Mouse (Mus musculus) forebrain, embryonic 14.5 days (tissue): Measurements from ENCODE around the gene Perp. TPM values are rescaled to one million over a fixed set of nuclear protein-coding genes. Genes with fewer than 3 reads are reported as not detected.
A peak's percentile ranks its signal among the peaks of the same experiment; 100 is the strongest.

ENCODE experiments used
- ATAC-seq: fragments of 200-750 bp; cut with Nextera tagmentation; 2 replicates; pipeline ENCODE4 v1.8.0; 2017; ENCODE audit warnings: mild to moderate bottlenecking, moderate library complexity
- DNase-seq: peaks from one replicate; pipeline ENCODE4 v3.0.0-alpha.2; 2015; ENCODE audit warnings: low spot score
- H3K27ac ChIP-seq: fragments of 300-500 bp; sonication (generic); 2 replicates; pipeline ENCODE4 v1.5.1; 2014; ENCODE audit warnings: low read depth, mild to moderate bottlenecking, control low read depth, low read length, moderate library complexity
- H3K27me3 ChIP-seq: fragments of 300-500 bp; sonication (generic); replicated peaks from 2 replicates; pipeline ENCODE4 v1.6.1; 2014; ENCODE audit warnings: low read length, control low read depth, mixed read lengths; ENCODE audit not compliant: control insufficient read depth, insufficient read depth
- H3K36me3 ChIP-seq: fragments of 300-500 bp; sonication (generic); 2 replicates; pipeline ENCODE4 v1.6.1; 2014; ENCODE audit warnings: low read length, control low read depth; ENCODE audit not compliant: control insufficient read depth, insufficient read depth
- H3K4me1 ChIP-seq: fragments of 300-500 bp; sonication (generic); 2 replicates; pipeline ENCODE4 v1.6.1; 2014; ENCODE audit warnings: antibody characterized with exemption, low read length, control low read depth; ENCODE audit not compliant: control insufficient read depth, insufficient read depth
- H3K4me2 ChIP-seq: fragments of 300-500 bp; sonication (generic); 2 replicates; pipeline ENCODE4 v1.6.1; 2014; ENCODE audit warnings: mild to moderate bottlenecking, control low read depth, low read length
- H3K4me3 ChIP-seq: fragments of 300-500 bp; sonication (generic); 2 replicates; pipeline ENCODE4 v1.5.1; 2014; ENCODE audit warnings: low read depth, low read length, control low read depth
- H3K9ac ChIP-seq: fragments of 300-500 bp; sonication (generic); 2 replicates; pipeline ENCODE4 v1.6.1; 2014; ENCODE audit warnings: mild to moderate bottlenecking, low read length, control low read depth, moderate library complexity
- H3K9me3 ChIP-seq: fragments of 300-500 bp; sonication (generic); replicated peaks from 2 replicates; pipeline ENCODE4 v1.6.1; 2016; ENCODE audit warnings: low read length, control low read depth, mixed read lengths; ENCODE audit not compliant: control insufficient read depth
- WGBS: fragments of 180-500 bp; shearing (Covaris S2); extraction: QIAGEN DNeasy Blood & Tissue Kit; methylation state at CpG from one replicate; pipeline ENCODE4 v1.1.7; 2014; 5-methylcytosine and 5-hydroxymethylcytosine counted together
- polyA plus RNA-seq: library from polyadenylated mRNA; unstranded; fragments of >200 nt; fragmentation: Nextera tagmentation; extraction: Ambion mirVana; gene quantifications from 2 replicates; pipeline ENCODE4 v1.2.1, GENCODE M21; 2014

The Perp gene
- polyA plus RNA-seq, 1 experiment from 2014 or later, result 4.0 TPM

- ATAC-seq (no peak), DNase-seq (no peak)
- 82% methylated on average over 4 of the region's 4 CpGs for WGBS
- H3K4me2 ChIP-seq, result no peak overlapping the region
- no peak overlapping the region for H3K4me3 ChIP-seq
- no peak overlapping the region for H3K9ac ChIP-seq
- no peak overlapping the region for H3K27ac ChIP-seq
- no peaks in the 10 kb centered on the region for H3K4me1 ChIP-seq
- H3K36me3 ChIP-seq, result no peaks in the 10 kb centered on the region
- H3K27me3 ChIP-seq, result no peaks in the 10 kb centered on the region
- no peaks in the 10 kb centered on the region for H3K9me3 ChIP-seq
These were observed 34.3 kb downstream of the Perp start for GRCm38 (mm10) chr10:18879160-18879559.

GRCm38 (mm10) chr10:18879690-18880089 lies 34.9 kb downstream of the Perp start:
- Histone ChIP-seq H3K27me3 (no peaks in the 10 kb centered on the region), H3K27ac (no peak overlapping the region), H3K9me3 (no peaks in the 10 kb centered on the region), H3K4me1 (no peaks in the 10 kb centered on the region), H3K36me3 (no peaks in the 10 kb centered on the region), H3K4me3 (no peak overlapping the region), H3K4me2 (no peak overlapping the region), H3K9ac (no peak overlapping the region)
- ATAC-seq, result no peak
- no peak for DNase-seq
- WGBS, result 97% methylated on average over 1 of the region's 1 CpGs

GRCm38 (mm10) chr10:18882190-18882589 lies 37.4 kb downstream of the Perp start:
- Histone ChIP-seq H3K4me1 (no peaks in the 10 kb centered on the region), H3K9me3 (no peaks in the 10 kb centered on the region), H3K4me3 (no peak overlapping the region), H3K4me2 (no peak overlapping the region), H3K36me3 (no peaks in the 10 kb centered on the region), H3K27ac (no peak overlapping the region), H3K27me3 (no peaks in the 10 kb centered on the region), H3K9ac (no peak overlapping the region)
- ATAC-seq (no peak), DNase-seq (no peak)
- 85% methylated on average over 1 of the region's 1 CpGs for WGBS

- no peak overlapping the region for H3K4me2 ChIP-seq
- ATAC-seq, result peak; percentile 34; the same call in 1 of the 2 replicates
These were observed 42.3 kb downstream of the Perp start for GRCm38 (mm10) chr10:18886918-18887625.

GRCm38 (mm10) chr10:18888751-18889150 lies 43.9 kb downstream of the Perp start:
- Histone ChIP-seq H3K4me2 (no peak overlapping the region), H3K4me3 (no peak overlapping the region), H3K4me1 (no peaks in the 10 kb centered on the region), H3K9me3 (no peaks in the 10 kb centered on the region), H3K27me3 (no peaks in the 10 kb centered on the region), H3K27ac (no peak overlapping the region), H3K9ac (no peak overlapping the region), H3K36me3 (no peaks in the 10 kb centered on the region)
- WGBS, result 95% methylated on average over 1 of the region's 1 CpGs
- ATAC-seq (no peak), DNase-seq (no peak)

More at GRCm38 (mm10) chr10:18886918-18887625, 42.3 kb downstream of the Perp start:
- Histone ChIP-seq H3K27ac (no peak overlapping the region), H3K36me3 (no peaks in the 10 kb centered on the region), H3K9me3 (no peaks in the 10 kb centered on the region), H3K4me1 (no peaks in the 10 kb centered on the region), H3K27me3 (no peaks in the 10 kb centered on the region), H3K9ac (no peak overlapping the region), H3K4me3 (no peak overlapping the region)
- DNase-seq, result peak; percentile 35
- WGBS, result 88% methylated on average over 4 of the region's 4 CpGs

- no peak for ATAC-seq
- Histone ChIP-seq H3K9ac (no peak overlapping the region), H3K9me3 (no peaks in the 10 kb centered on the region), H3K4me3 (no peak overlapping the region), H3K4me2 (no peak overlapping the region), H3K4me1 (no peaks in the 10 kb centered on the region), H3K27me3 (no peaks in the 10 kb centered on the region), H3K36me3 (no peaks in the 10 kb centered on the region), H3K27ac (no peak overlapping the region)
- no peak for DNase-seq
- 91% methylated on average over 1 of the region's 1 CpGs for WGBS
These were observed 44.4 kb downstream of the Perp start for GRCm38 (mm10) chr10:18889255-18889654.

GRCm38 (mm10) chr10:18891110-18891509 lies 46.3 kb downstream of the Perp start:
- no peaks in the 10 kb centered on the region for H3K4me1 ChIP-seq
- no peak for DNase-seq
- no peaks in the 10 kb centered on the region for H3K36me3 ChIP-seq
- no peak overlapping the region for H3K4me3 ChIP-seq
- H3K27ac ChIP-seq, result no peak overlapping the region
- no peak for ATAC-seq
- no peak overlapping the region for H3K9ac ChIP-seq
- H3K9me3 ChIP-seq, result no peaks in the 10 kb centered on the region
- H3K27me3 ChIP-seq, result no peaks in the 10 kb centered on the region
- no peak overlapping the region for H3K4me2 ChIP-seq

GRCm38 (mm10) chr10:18892102-18892501 lies 47.3 kb downstream of the Perp start:
- ATAC-seq (no peak), DNase-seq (no peak)
- Histone ChIP-seq H3K4me1 (no peaks in the 10 kb centered on the region), H3K9ac (no peak overlapping the region), H3K36me3 (no peaks in the 10 kb centered on the region), H3K27ac (no peak overlapping the region), H3K27me3 (no peaks in the 10 kb centered on the region), H3K9me3 (no peaks in the 10 kb centered on the region), H3K4me2 (no peak overlapping the region), H3K4me3 (no peak overlapping the region)
- 84% methylated on average over 1 of the region's 1 CpGs for WGBS

- H3K4me2 ChIP-seq, result no peak overlapping the region
- ATAC-seq (peak; percentile 58; the same call in 1 of the 2 replicates), DNase-seq (peak; percentile 34)
- WGBS, result 41% methylated on average over 5 of the region's 6 CpGs
- no peak overlapping the region for H3K9ac ChIP-seq
- H3K4me1 ChIP-seq, result no peaks in the 10 kb centered on the region
- no peak overlapping the region for H3K4me3 ChIP-seq
- no peaks in the 10 kb centered on the region for H3K27me3 ChIP-seq
- no peak overlapping the region for H3K27ac ChIP-seq
- H3K36me3 ChIP-seq, result no peaks in the 10 kb centered on the region
- no peaks in the 10 kb centered on the region for H3K9me3 ChIP-seq
These were observed 49.7 kb downstream of the Perp start for GRCm38 (mm10) chr10:18894259-18895166.
